Mouse (Mus musculus): ENCODE measurements around the gene Metrnl. TPM values are rescaled to one million over a fixed set of nuclear protein-coding genes. Genes with fewer than 3 reads are reported as not detected.
A peak's percentile ranks its signal among the peaks of the same experiment; 100 is the strongest.

Gene Metrnl
- polyA plus RNA-seq, 1 experiment from 2014 or later, result 11.1 TPM

- no peaks in the 10 kb centered on the region for H3K27me3 ChIP-seq
- no peak overlapping the region for H3K9ac ChIP-seq
- H3K4me2 ChIP-seq (replicated peaks), result no peak overlapping the region
- H3K9me3 ChIP-seq, result no peaks in the 10 kb centered on the region
- no peak overlapping the region for H3K4me3 ChIP-seq
- peaks cover 13% of the 10 kb centered on the region for H3K36me3 ChIP-seq
- WGBS, result 87% methylated on average over 4 of the region's 4 CpGs
- no peak overlapping the region for H3K27ac ChIP-seq
- ATAC-seq (ENCODE audit: insufficient number of reproducible peaks, insufficient read depth, low FRiP score, low TSS enrichment), result no peak
- H3K4me1 ChIP-seq, result no peaks in the 10 kb centered on the region
Observed at GRCm38 (mm10) chr11:121667541-121667940, 33.8 kb upstream of the Metrnl start.

- Histone ChIP-seq H3K9me3 (no peaks in the 10 kb centered on the region), H3K9ac (no peak overlapping the region), H3K4me1 (0 out of 2 replicates have a peak, but pooled peaks cover 2% of the 10 kb centered on the region), H3K36me3 (peaks cover 13% of the 10 kb centered on the region), H3K27ac (no peak overlapping the region), H3K27me3 (no peaks in the 10 kb centered on the region), H3K4me3 (no peak overlapping the region), H3K4me2 (replicated peaks) (no peak overlapping the region)
- ATAC-seq (ENCODE audit: insufficient number of reproducible peaks, insufficient read depth, low FRiP score, low TSS enrichment), result no peak
- 94% methylated on average over 5 of the region's 5 CpGs for WGBS
Observed at GRCm38 (mm10) chr11:121668776-121669175, 32.6 kb upstream of the Metrnl start.

- Histone ChIP-seq H3K4me2 (replicated peaks) (no peak overlapping the region), H3K9me3 (no peaks in the 10 kb centered on the region), H3K4me3 (no peak overlapping the region), H3K9ac (no peak overlapping the region), H3K27ac (no peak overlapping the region), H3K36me3 (peaks cover 3% of the 10 kb centered on the region; the same call in 1 of the 2 replicates), H3K4me1 (0 out of 2 replicates have a peak, but pooled peaks cover 2% of the 10 kb centered on the region), H3K27me3 (no peaks in the 10 kb centered on the region)
- 91% methylated on average over 5 of the region's 5 CpGs for WGBS
- no peak for ATAC-seq (ENCODE audit: insufficient number of reproducible peaks, insufficient read depth, low FRiP score, low TSS enrichment)
Observed at GRCm38 (mm10) chr11:121670926-121671325, 30.4 kb upstream of the Metrnl start.

GRCm38 (mm10) chr11:121672312-121672989 lies 28.9 kb upstream of the Metrnl start:
- ATAC-seq (ENCODE audit: insufficient number of reproducible peaks, insufficient read depth, low FRiP score, low TSS enrichment), result peak; percentile 62
- no peaks in the 10 kb centered on the region for H3K9me3 ChIP-seq
- H3K4me2 ChIP-seq (replicated peaks), result peak overlapping the region; percentile 77
- H3K4me1 ChIP-seq, result 0 out of 2 replicates have a peak, but pooled peaks cover 2% of the 10 kb centered on the region
- WGBS, result 3% methylated on average over 22 of the region's 22 CpGs
- H3K27ac ChIP-seq, result peak overlapping the region; percentile 92
- peak overlapping the region; percentile 69 for H3K4me3 ChIP-seq
- no peaks in the 10 kb centered on the region for H3K27me3 ChIP-seq
- H3K9ac ChIP-seq, result peak overlapping the region; percentile 73
- peaks cover 3% of the 10 kb centered on the region; the same call in 1 of the 2 replicates for H3K36me3 ChIP-seq

GRCm38 (mm10) chr11:121672990-121673572 lies 28.3 kb upstream of the Metrnl start, which contains the start of gene B3gntl1:
Gene B3gntl1, minus strand, starts transcription at chr11:121673153.
- peak within 1 kb of the TSS; percentile 77 for H3K4me2 ChIP-seq (replicated peaks)
- peak within 1 kb of the TSS; percentile 69 for H3K4me3 ChIP-seq
- peak; percentile 100 for ATAC-seq (ENCODE audit: insufficient number of reproducible peaks, insufficient read depth, low FRiP score, low TSS enrichment)
- H3K4me1 ChIP-seq, result 0 out of 2 replicates have a peak, but pooled peaks cover 2% of the 10 kb centered on the region
- no peaks in the 10 kb centered on the region for H3K27me3 ChIP-seq
- under 1% methylated on average over 46 of the region's 46 CpGs for WGBS
- H3K36me3 ChIP-seq, result peaks cover 3% of the 10 kb centered on the region; the same call in 1 of the 2 replicates
- H3K27ac ChIP-seq, result peak within 1 kb of the TSS; percentile 92
- H3K9ac ChIP-seq, result peak within 1 kb of the TSS; percentile 73
- H3K9me3 ChIP-seq, result no peaks in the 10 kb centered on the region

GRCm38 (mm10) chr11:121673629-121674028 lies 27.7 kb upstream of the Metrnl start:
- H3K4me3 ChIP-seq, result peak overlapping the region; percentile 69
- H3K4me2 ChIP-seq (replicated peaks), result peak overlapping the region; percentile 77
- peak overlapping the region; percentile 80 for H3K27ac ChIP-seq
- H3K36me3 ChIP-seq, result peaks cover 3% of the 10 kb centered on the region; the same call in 1 of the 2 replicates
- no peak for ATAC-seq (ENCODE audit: insufficient number of reproducible peaks, insufficient read depth, low FRiP score, low TSS enrichment)
- H3K4me1 ChIP-seq, result 0 out of 2 replicates have a peak, but pooled peaks cover 2% of the 10 kb centered on the region
- H3K27me3 ChIP-seq, result no peaks in the 10 kb centered on the region
- no peaks in the 10 kb centered on the region for H3K9me3 ChIP-seq
- peak overlapping the region; percentile 73; the same call in 1 of the 2 replicates for H3K9ac ChIP-seq
- WGBS, result 64% methylated on average over 7 of the region's 7 CpGs

GRCm38 (mm10) chr11:121676836-121677235 lies 24.5 kb upstream of the Metrnl start:
- H3K4me2 ChIP-seq (replicated peaks), result no peak overlapping the region
- H3K36me3 ChIP-seq, result no peaks in the 10 kb centered on the region
- no peak overlapping the region for H3K27ac ChIP-seq
- H3K4me1 ChIP-seq, result 0 out of 2 replicates have a peak, but pooled peaks cover 2% of the 10 kb centered on the region
- H3K27me3 ChIP-seq, result no peaks in the 10 kb centered on the region
- ATAC-seq (ENCODE audit: insufficient number of reproducible peaks, insufficient read depth, low FRiP score, low TSS enrichment), result no peak
- no peak overlapping the region for H3K9ac ChIP-seq
- H3K4me3 ChIP-seq, result no peak overlapping the region
- no peaks in the 10 kb centered on the region for H3K9me3 ChIP-seq
- 91% methylated on average over 2 of the region's 2 CpGs for WGBS

GRCm38 (mm10) chr11:121679581-121679980 lies 21.8 kb upstream of the Metrnl start:
- Histone ChIP-seq H3K9me3 (no peaks in the 10 kb centered on the region), H3K4me1 (no peaks in the 10 kb centered on the region), H3K27ac (no peak overlapping the region), H3K9ac (no peak overlapping the region), H3K4me3 (no peak overlapping the region), H3K36me3 (no peaks in the 10 kb centered on the region), H3K27me3 (no peaks in the 10 kb centered on the region), H3K4me2 (replicated peaks) (no peak overlapping the region)
- 81% methylated on average over 2 of the region's 2 CpGs for WGBS
- no peak for ATAC-seq (ENCODE audit: insufficient number of reproducible peaks, insufficient read depth, low FRiP score, low TSS enrichment)

GRCm38 (mm10) chr11:121680750-121681149 lies 20.6 kb upstream of the Metrnl start:
- Histone ChIP-seq H3K9ac (no peak overlapping the region), H3K27ac (no peak overlapping the region), H3K36me3 (no peaks in the 10 kb centered on the region), H3K4me2 (replicated peaks) (no peak overlapping the region), H3K9me3 (no peaks in the 10 kb centered on the region), H3K27me3 (no peaks in the 10 kb centered on the region), H3K4me3 (no peak overlapping the region), H3K4me1 (no peaks in the 10 kb centered on the region)
- WGBS, result 79% methylated on average over 5 of the region's 5 CpGs
- no peak for ATAC-seq (ENCODE audit: insufficient number of reproducible peaks, insufficient read depth, low FRiP score, low TSS enrichment)

- Histone ChIP-seq H3K27me3 (no peaks in the 10 kb centered on the region), H3K4me1 (peaks cover 7% of the 10 kb centered on the region; the same call in 1 of the 2 replicates), H3K36me3 (no peaks in the 10 kb centered on the region), H3K4me3 (no peak overlapping the region), H3K4me2 (replicated peaks) (no peak overlapping the region), H3K9ac (no peak overlapping the region), H3K9me3 (no peaks in the 10 kb centered on the region), H3K27ac (no peak overlapping the region)
- no peak for ATAC-seq (ENCODE audit: insufficient number of reproducible peaks, insufficient read depth, low FRiP score, low TSS enrichment)
- WGBS, result 64% methylated on average over 3 of the region's 3 CpGs
Observed at GRCm38 (mm10) chr11:121683243-121683642, 18.1 kb upstream of the Metrnl start.

GRCm38 (mm10) chr11:121685491-121686001 lies 15.8 kb upstream of the Metrnl start:
- no peaks in the 10 kb centered on the region for H3K36me3 ChIP-seq
- H3K4me1 ChIP-seq, result peaks cover 7% of the 10 kb centered on the region; the same call in 1 of the 2 replicates
- H3K9ac ChIP-seq, result no peak overlapping the region
- WGBS, result 71% methylated on average over 6 of the region's 6 CpGs
- no peak overlapping the region for H3K27ac ChIP-seq
- H3K4me3 ChIP-seq, result no peak overlapping the region
- H3K9me3 ChIP-seq, result no peaks in the 10 kb centered on the region
- no peak for ATAC-seq (ENCODE audit: insufficient number of reproducible peaks, insufficient read depth, low FRiP score, low TSS enrichment)
- no peak overlapping the region for H3K4me2 ChIP-seq (replicated peaks)
- no peaks in the 10 kb centered on the region for H3K27me3 ChIP-seq

- WGBS, result 81% methylated on average over 4 of the region's 4 CpGs
- H3K9me3 ChIP-seq, result no peaks in the 10 kb centered on the region
- no peak overlapping the region for H3K27ac ChIP-seq
- H3K4me3 ChIP-seq, result no peak overlapping the region
- no peak overlapping the region for H3K4me2 ChIP-seq (replicated peaks)
- peaks cover 7% of the 10 kb centered on the region; the same call in 1 of the 2 replicates for H3K4me1 ChIP-seq
- no peak overlapping the region for H3K9ac ChIP-seq
- no peak for ATAC-seq (ENCODE audit: insufficient number of reproducible peaks, insufficient read depth, low FRiP score, low TSS enrichment)
- H3K27me3 ChIP-seq, result no peaks in the 10 kb centered on the region
- no peaks in the 10 kb centered on the region for H3K36me3 ChIP-seq
Observed at GRCm38 (mm10) chr11:121686091-121686490, 15.3 kb upstream of the Metrnl start.
